ENCODE assay signal across 8 mouse cellular contexts in the genomic region with DNA sequence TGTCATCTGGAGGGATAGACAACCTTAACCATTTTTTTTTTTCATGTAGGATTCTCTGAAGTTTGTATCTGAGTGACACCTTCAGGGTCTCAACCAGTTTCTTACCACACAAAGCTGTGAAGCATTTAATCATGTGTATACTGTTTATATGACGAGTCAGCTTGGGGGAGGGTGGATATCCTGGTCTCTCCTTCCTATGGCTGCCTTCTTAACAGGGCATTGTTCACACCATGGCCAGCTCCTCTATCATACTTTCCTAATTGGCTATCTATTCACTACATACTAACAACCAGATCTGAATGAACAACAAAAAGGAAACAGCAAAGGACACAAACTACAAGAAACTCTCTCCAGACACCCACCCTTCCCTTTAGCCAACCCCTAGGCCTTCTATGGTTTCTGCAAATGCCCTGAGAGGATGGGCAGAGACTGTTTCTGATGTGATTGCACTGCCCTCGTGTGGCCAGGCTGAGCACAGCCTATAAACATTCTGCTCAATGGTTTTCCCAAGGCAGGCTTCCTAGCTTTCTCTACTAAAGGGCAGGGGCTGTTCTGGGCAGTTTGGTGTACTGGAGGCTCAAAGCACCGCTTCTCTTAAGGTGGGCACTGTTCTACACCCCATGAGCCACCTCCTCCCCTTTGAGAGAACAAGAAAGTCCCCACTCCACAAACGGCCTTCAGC. TPM values are rescaled to one million over a fixed set of nuclear protein-coding genes. Genes with fewer than 3 reads are reported as not detected.
DNase-seq lines count a peak whose midpoint lies in the region; ATAC-seq and TF ChIP-seq lines count a peak whose summit lies in the region.

No protein-coding gene starts in this region.

- H3K36me3 ChIP-seq in heart, postnatal 0 days (replicated peaks; ENCODE audit: control insufficient read depth, insufficient read depth, low read length): peaks cover 45% of the 10 kb centered on the region
- H3K36me3 ChIP-seq in liver, embryonic 12.5 days: peaks cover 47% of the 10 kb centered on the region
- H3K36me3 ChIP-seq in stomach, embryonic 14.5 days (ENCODE audit: control insufficient read depth, insufficient read depth, low read length): peaks cover 29% of the 10 kb centered on the region

- H3K27ac ChIP-seq in bone marrow macrophage, adult 2 months (ENCODE audit: insufficient read depth, low read depth, low read length): no peak overlapping the region
- no peak overlapping the region for H3K27ac ChIP-seq in heart, postnatal 0 days (ENCODE audit: low read depth)
- no peak overlapping the region for H3K27ac ChIP-seq in liver, embryonic 12.5 days
- no peak overlapping the region for H3K27ac ChIP-seq in stomach, embryonic 14.5 days (ENCODE audit: low read length)

- H3K4me1 ChIP-seq in bone marrow macrophage, adult 2 months (ENCODE audit: control insufficient read depth, insufficient read depth, low read length): no peaks in the 10 kb centered on the region
- no peaks in the 10 kb centered on the region for H3K4me1 ChIP-seq in heart, postnatal 0 days (ENCODE audit: control insufficient read depth, insufficient read depth)
- H3K4me1 ChIP-seq in liver, embryonic 12.5 days: no peaks in the 10 kb centered on the region
- no peaks in the 10 kb centered on the region for H3K4me1 ChIP-seq in stomach, embryonic 14.5 days (ENCODE audit: control insufficient read depth, insufficient read depth, low read length)

- TF ChIP-seq CTCF in bone marrow macrophage, adult 2 months (IDR thresholded peaks at IDR 0.05; ENCODE audit: low read depth, low read length): peak; percentile 93
- TF ChIP-seq CTCF in heart, postnatal 0 days (IDR thresholded peaks at IDR 0.05; ENCODE audit: low read depth): peak; percentile 97

- no peak overlapping the region for H3K9ac ChIP-seq in heart, postnatal 0 days (replicated peaks; ENCODE audit: low read depth, low read length)
- H3K9ac ChIP-seq in liver, embryonic 12.5 days: no peak overlapping the region
- no peak overlapping the region for H3K9ac ChIP-seq in stomach, embryonic 14.5 days (replicated peaks; ENCODE audit: low read depth, low read length)

- H3K9me3 ChIP-seq in heart, postnatal 0 days (replicated peaks; ENCODE audit: control insufficient read depth, low read length): no peaks in the 10 kb centered on the region
- H3K9me3 ChIP-seq in liver, embryonic 12.5 days (replicated peaks): no peaks in the 10 kb centered on the region
- H3K9me3 ChIP-seq in stomach, embryonic 14.5 days (ENCODE audit: control insufficient read depth, low read depth, low read length): no peaks in the 10 kb centered on the region

- no peak overlapping the region for H3K4me2 ChIP-seq in heart, postnatal 0 days (ENCODE audit: low read depth, low read length)
- no peak overlapping the region for H3K4me2 ChIP-seq in liver, embryonic 12.5 days
- no peak overlapping the region for H3K4me2 ChIP-seq in stomach, embryonic 14.5 days (replicated peaks; ENCODE audit: low read depth, low read length)

- no peak overlapping the region for H3K4me3 ChIP-seq in bone marrow macrophage, adult 2 months (ENCODE audit: insufficient read depth, low read length)
- no peak overlapping the region for H3K4me3 ChIP-seq in heart, postnatal 0 days (ENCODE audit: low read depth, low read length)
- H3K4me3 ChIP-seq in liver, embryonic 12.5 days: no peak overlapping the region
- no peak overlapping the region for H3K4me3 ChIP-seq in stomach, embryonic 14.5 days (ENCODE audit: low read depth, low read length)

- DNase-seq in CD4-positive, CD25-positive, alpha-beta regulatory T cell, adult 2 months (ENCODE audit: low read depth, low spot score): peak; percentile 72
- peak; percentile 69 for DNase-seq in heart, postnatal 0 days (ENCODE audit: low spot score)
- peak; percentile 63 to 73 for DNase-seq in kidney, postnatal 25 days
- peak; percentile 68 for DNase-seq in neural tube, embryonic 10.5 days (ENCODE audit: extremely low spot score, low spot score)

- WGBS in heart, postnatal 0 days: 28% methylated on average over 4 of the region's 4 CpGs
- 32% methylated on average over 4 of the region's 4 CpGs for WGBS in liver, embryonic 12.5 days (ENCODE audit: insufficient replicate concordance)
- 37% methylated on average over 4 of the region's 4 CpGs for WGBS in stomach, embryonic 14.5 days

- no peak for TF ChIP-seq POLR2A in bone marrow macrophage, adult 2 months (IDR thresholded peaks at IDR 0.05; ENCODE audit: borderline replicate concordance, low read depth, low read length)

- no peak for TF ChIP-seq EP300 in heart, postnatal 0 days (IDR thresholded peaks at IDR 0.05; ENCODE audit: low read depth)

- H3K27me3 ChIP-seq in heart, postnatal 0 days (ENCODE audit: control insufficient read depth, insufficient read depth, low read length): no peaks in the 10 kb centered on the region
- 0 out of 2 replicates have a peak, but pooled peaks cover 4% of the 10 kb centered on the region for H3K27me3 ChIP-seq in liver, embryonic 12.5 days (replicated peaks)
- H3K27me3 ChIP-seq in stomach, embryonic 14.5 days (ENCODE audit: control insufficient read depth, insufficient read depth, low read length): no peaks in the 10 kb centered on the region

- peak; percentile 80 for ATAC-seq in erythroid progenitor cell, adult 5-6 weeks (replicated peaks; ENCODE audit: low FRiP score, poor library complexity, severe bottlenecking)
- ATAC-seq in heart, postnatal 0 days (ENCODE audit: insufficient read depth, low read depth): peak; percentile 77
- peak; percentile 60 for ATAC-seq in liver, embryonic 12.5 days
- ATAC-seq in stomach, embryonic 14.5 days (ENCODE audit: insufficient number of reproducible peaks, insufficient read depth, low FRiP score, low read depth): peak; percentile 80

RNA-seq across cellular contexts. Expression of a gene that starts 8.9 kb away (rescaled TPM):
- 44.4 and 47.8 TPM in 2 replicates for polyA plus RNA-seq in bone marrow macrophage, adult 2 months (2012; ENCODE audit: insufficient read depth, insufficient read length, missing spikeins)
- total RNA-seq in erythroid progenitor cell, adult 5-6 weeks (2015; ENCODE audit: low replicate concordance): not detected in 2 replicates
- total RNA-seq in erythroid progenitor cell, adult 5-6 weeks (2017; ENCODE audit: low replicate concordance): not detected in 2 replicates
- total RNA-seq in heart, postnatal 0 days (2014; rRNA removed; ENCODE audit: low replicate concordance): 4.9 and 7.6 TPM in 2 replicates
- polyA plus RNA-seq in heart, postnatal 0 days (2015; fragmentation: Nextera tagmentation; extraction: Ambion mirVana): 2.3 TPM in 2 replicates
- 0.12 and 0.48 TPM in 2 replicates for polyA plus RNA-seq in liver, embryonic 12.5 days (2016; fragmentation: Nextera tagmentation; extraction: Ambion mirVana)
- 0.41 and 0.54 TPM in 2 replicates for polyA plus RNA-seq in stomach, embryonic 14.5 days (2014; fragmentation: Nextera tagmentation; extraction: Ambion mirVana)

RNA-seq across cellular contexts. Expression of a gene that starts 16.3 kb away (rescaled TPM):
- polyA plus RNA-seq in bone marrow macrophage, adult 2 months (2012; ENCODE audit: insufficient read depth, insufficient read length, missing spikeins): 115 and 120 TPM in 2 replicates
- total RNA-seq in erythroid progenitor cell, adult 5-6 weeks (2015; ENCODE audit: low replicate concordance): 56.2 and 60.8 TPM in 2 replicates
- total RNA-seq in erythroid progenitor cell, adult 5-6 weeks (2017; ENCODE audit: low replicate concordance): 25.1 and 48.8 TPM in 2 replicates
- total RNA-seq in heart, postnatal 0 days (2014; rRNA removed; ENCODE audit: low replicate concordance): 60.3 and 112 TPM in 2 replicates
- polyA plus RNA-seq in heart, postnatal 0 days (2015; fragmentation: Nextera tagmentation; extraction: Ambion mirVana): 90.3 and 90.8 TPM in 2 replicates
- polyA plus RNA-seq in liver, embryonic 12.5 days (2016; fragmentation: Nextera tagmentation; extraction: Ambion mirVana): 83.5 and 90.0 TPM in 2 replicates
- polyA plus RNA-seq in stomach, embryonic 14.5 days (2014; fragmentation: Nextera tagmentation; extraction: Ambion mirVana): 157 and 174 TPM in 2 replicates

RNA-seq across cellular contexts. Expression of a gene that starts 49.0 kb away (rescaled TPM):
- 141 and 167 TPM in 2 replicates for polyA plus RNA-seq in bone marrow macrophage, adult 2 months (2012; ENCODE audit: insufficient read depth, insufficient read length, missing spikeins)
- 80.4 and 91.8 TPM in 2 replicates for total RNA-seq in erythroid progenitor cell, adult 5-6 weeks (2015; ENCODE audit: low replicate concordance)
- total RNA-seq in erythroid progenitor cell, adult 5-6 weeks (2017; ENCODE audit: low replicate concordance): 94.1 and 108 TPM in 2 replicates
- total RNA-seq in heart, postnatal 0 days (2014; rRNA removed; ENCODE audit: low replicate concordance): 401 and 402 TPM in 2 replicates
- 912 and 960 TPM in 2 replicates for polyA plus RNA-seq in heart, postnatal 0 days (2015; fragmentation: Nextera tagmentation; extraction: Ambion mirVana)
- polyA plus RNA-seq in liver, embryonic 12.5 days (2016; fragmentation: Nextera tagmentation; extraction: Ambion mirVana): 192 and 194 TPM in 2 replicates
- polyA plus RNA-seq in stomach, embryonic 14.5 days (2014; fragmentation: Nextera tagmentation; extraction: Ambion mirVana): 205 and 230 TPM in 2 replicates

RNA-seq across cellular contexts. Expression of a gene that starts 49.0 kb away (rescaled TPM):
- 23.1 and 27.3 TPM in 2 replicates for polyA plus RNA-seq in bone marrow macrophage, adult 2 months (2012; ENCODE audit: insufficient read depth, insufficient read length, missing spikeins)
- 20.5 and 24.5 TPM in 2 replicates for total RNA-seq in erythroid progenitor cell, adult 5-6 weeks (2015; ENCODE audit: low replicate concordance)
- 20.8 and 32.7 TPM in 2 replicates for total RNA-seq in erythroid progenitor cell, adult 5-6 weeks (2017; ENCODE audit: low replicate concordance)
- 6.4 and 7.2 TPM in 2 replicates for total RNA-seq in heart, postnatal 0 days (2014; rRNA removed; ENCODE audit: low replicate concordance)
- 43.5 and 46.5 TPM in 2 replicates for polyA plus RNA-seq in heart, postnatal 0 days (2015; fragmentation: Nextera tagmentation; extraction: Ambion mirVana)
- 31.4 and 33.8 TPM in 2 replicates for polyA plus RNA-seq in liver, embryonic 12.5 days (2016; fragmentation: Nextera tagmentation; extraction: Ambion mirVana)
- polyA plus RNA-seq in stomach, embryonic 14.5 days (2014; fragmentation: Nextera tagmentation; extraction: Ambion mirVana): 59.6 and 62.6 TPM in 2 replicates

Comparison
In these comparisons a context has a peak if more than half of its experiments do, and no peak if none do; other contexts are left out.
1. RNA of a gene that starts 8.9 kb away (polyA plus RNA-seq): 44.4 to 47.8 TPM in bone marrow macrophage, adult 2 months; 2.3 TPM in heart, postnatal 0 days, 0.41 to 0.54 TPM in stomach, embryonic 14.5 days and 0.12 to 0.48 TPM in liver, embryonic 12.5 days; every median in the first group is over 10 times any median in the second.
2. Peak in every context shown above with its lines, with median percentiles within 50 percentile points of each other: DNase-seq and ATAC-seq.